Mouse (Mus musculus) spleen, postnatal 14 days (tissue): ENCODE results near the gene Myef2.
A peak's percentile ranks its signal among the peaks of the same experiment; 100 is the strongest.
"Not testable (repeated sequence)": the region's sequence is repeated elsewhere in the genome, so short reads cannot be mapped to it uniquely, and the experiment has no call there.

Experiments
- DNase-seq, 2 experiments: peaks; one replicate each; pipeline ENCODE4 v3.0.0; 2021 to 2022; ENCODE audit warnings: low spot score in 2 of 2

The Myef2 gene

DNA sequence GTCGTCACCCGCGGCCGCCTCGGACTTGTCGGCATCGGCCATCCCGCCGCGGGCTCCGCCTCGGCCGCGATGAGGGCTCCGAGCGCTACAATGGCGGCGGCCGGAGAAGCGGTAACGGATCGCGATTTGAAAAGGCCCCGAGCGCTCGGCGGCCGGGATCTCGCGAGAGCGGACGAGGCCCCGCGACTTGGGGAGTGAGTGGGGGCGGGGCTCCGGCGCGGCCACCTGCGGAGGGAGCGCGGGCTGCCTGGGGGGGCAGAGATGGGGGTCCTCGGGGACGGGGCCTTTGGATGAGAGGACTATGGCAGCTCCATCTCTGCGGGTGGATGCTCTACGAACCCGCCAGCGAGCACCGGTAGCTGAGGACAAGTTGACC lies at the start of gene Myef2:
Myef2 (minus strand) TSS at position 185 of the 376 bp plus-strand sequence.
- DNase-seq = peak; percentile 70 to 81

DNA sequence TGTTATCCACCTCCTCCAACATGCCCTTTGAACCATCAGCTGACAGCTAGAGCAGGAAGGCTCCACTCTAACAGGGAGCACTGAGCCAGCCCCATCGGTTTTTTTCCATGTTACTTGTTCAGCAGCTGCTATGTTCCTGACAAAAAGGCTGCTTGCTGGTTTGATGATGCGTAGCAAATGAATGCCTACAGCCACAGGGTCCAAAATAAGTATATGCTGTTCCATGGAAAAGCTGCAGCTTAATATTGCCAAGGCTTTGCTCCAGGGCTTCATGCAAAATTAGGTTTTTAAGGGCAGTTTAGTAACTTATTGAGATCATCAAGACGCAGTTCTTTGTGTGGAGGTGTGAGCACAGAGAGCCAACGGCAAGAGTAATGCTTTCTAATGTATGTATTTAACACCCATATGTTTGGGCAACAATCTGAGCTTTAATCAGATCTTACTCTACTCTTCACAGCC lies 38.6 kb upstream of the Myef2 start:
- DNase-seq = no peak

DNA sequence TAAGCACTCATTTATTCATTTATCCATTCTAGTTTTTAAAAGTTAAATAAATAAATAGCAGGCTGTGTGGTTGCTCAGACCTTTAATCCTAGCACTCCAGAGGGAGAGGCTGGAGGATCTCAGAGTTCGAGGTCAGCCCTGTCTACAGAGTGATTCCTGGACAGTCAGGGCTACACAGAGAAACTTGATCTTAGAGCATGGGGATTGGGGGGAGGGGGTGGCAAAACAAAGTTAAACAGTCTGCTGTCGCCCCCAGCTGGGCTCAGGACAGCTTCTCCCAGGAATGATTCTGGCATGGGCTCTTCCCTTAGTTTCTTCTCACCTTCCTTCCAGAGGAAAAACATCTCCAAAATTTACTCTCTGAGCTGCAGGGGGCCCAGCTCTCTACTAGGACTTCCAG lies 32.0 kb upstream of the Myef2 start:
- DNase-seq = no peak

DNA sequence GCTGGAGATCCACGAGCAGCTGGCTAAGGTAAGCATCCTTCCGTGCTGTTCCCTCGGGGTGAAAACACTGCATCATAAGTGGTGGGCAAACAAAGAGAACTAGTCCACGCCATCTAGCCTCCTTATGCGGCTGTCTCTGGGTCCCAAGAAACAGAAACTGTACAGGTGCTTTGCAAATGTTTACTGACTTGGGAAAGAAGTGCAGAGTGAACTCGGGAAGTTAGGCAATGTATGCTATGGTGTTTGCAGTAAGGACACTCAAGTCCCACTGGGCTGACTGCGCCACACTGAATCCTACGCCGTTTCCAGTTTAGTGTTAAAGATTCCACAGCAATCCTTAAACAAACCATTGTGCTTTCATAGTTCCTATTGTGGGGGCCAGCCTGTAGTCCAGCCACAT lies 30.8 kb upstream of the Myef2 start:
- no peak for DNase-seq

DNA sequence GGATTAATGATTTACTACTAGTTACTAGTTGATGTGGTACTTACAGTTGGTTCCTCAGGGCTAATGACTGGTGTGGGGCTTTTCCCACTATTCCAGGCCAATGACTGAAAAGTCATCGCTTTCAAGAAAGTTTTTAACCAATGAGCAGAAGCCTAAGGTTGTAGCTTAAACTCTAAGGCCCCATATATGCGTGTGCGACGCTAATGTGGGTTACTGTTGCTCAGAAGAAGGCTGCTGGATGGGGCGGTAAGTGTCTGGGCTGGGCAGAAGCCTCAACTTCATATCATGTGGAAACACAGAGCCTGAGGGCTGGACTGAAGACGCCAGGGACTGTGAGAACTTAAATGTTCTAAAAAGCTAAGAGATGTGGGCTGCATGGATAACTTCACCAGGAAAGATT lies 28.9 kb upstream of the Myef2 start, which contains the start of gene Slc12a1:
Slc12a1 (plus strand) TSS at position 118 of the 400 bp plus-strand sequence.
- no peak for DNase-seq

DNA sequence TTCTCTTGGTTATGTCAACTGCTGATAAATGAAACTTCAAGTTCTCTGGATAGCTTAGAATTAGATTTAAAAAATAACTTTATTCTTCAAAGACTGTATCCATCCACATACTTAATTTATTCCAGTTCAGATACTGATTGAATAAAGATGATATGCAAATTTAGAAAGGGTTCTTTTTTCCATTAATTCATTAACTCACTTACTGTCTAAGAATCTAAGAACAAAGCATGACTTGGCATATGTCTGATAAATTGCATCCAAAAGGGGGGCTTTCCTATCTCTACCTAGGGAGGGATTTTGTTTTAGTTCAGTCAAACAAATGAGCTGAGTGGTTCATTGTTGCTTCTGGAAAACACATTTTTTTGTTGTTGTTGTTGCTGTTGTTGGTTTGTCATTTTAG lies 18.9 kb upstream of the Myef2 start:
- no peak for DNase-seq

DNA sequence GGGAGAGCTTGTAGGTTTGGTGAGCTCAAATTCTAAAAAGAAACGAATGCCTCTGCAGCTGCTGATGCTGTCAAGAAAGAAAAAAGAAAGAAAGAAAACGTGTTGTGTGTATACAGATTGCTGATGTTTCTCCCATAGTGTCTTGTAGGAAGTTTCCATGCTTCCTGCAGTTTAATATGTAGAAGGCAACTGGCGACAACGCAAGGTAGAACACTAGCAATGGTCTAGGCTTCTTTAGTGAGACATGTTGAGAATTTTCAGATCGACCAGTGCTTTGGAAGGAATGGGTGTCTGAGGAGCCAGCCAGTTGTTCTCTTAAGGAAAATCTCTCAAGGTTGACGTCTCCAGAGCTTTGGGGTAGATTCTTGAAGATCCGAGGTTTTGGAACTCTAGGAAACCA lies 13.4 kb upstream of the Myef2 start:
- DNase-seq = no peak

DNA sequence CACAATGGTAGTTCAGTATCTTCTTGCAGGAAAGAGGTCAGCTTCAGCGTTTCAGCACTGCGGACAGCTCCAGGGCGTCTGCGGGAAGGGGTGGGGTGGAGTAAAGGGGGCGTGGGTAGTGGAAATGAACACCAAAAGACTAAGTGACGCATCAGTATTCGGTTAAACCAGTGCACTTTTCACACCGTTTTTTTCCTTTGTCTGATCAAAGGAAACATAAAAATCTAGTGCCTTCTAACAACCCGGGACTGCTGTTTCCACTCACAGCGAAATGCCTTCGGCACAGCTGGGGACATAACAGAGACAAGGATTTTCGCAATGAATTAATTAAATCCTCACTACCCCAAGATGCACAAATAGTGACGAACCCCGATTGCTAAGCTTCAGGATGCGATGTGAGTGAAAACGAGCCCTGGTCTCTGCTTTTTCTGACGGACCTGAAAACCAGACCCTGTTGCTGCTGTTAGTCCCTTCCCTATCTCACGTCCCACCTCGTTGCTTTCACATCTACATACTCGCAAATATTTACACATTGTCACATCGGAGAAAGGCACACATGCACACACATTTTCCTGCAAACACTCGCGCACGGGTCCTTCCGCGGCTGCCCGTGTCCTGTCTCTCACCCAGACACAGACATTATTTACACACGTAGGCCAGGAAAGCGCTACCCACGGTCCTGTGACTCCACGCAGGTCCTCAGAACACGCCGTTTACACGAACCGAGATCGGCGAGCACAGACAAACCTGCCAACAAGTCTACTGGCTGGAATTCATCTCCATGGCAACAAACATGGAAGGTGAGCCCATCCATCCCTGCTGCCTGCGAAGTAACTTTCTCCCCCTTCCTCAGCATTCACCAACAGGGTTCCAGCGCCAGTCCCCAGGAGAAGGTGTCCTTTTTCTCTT lies 12.7 kb upstream of the Myef2 start, which contains the start of gene Ctxn2:
Ctxn2 (plus strand) TSS at position 790 of the 909 bp plus-strand sequence.
- DNase-seq = peak; percentile 23 to 59

DNA sequence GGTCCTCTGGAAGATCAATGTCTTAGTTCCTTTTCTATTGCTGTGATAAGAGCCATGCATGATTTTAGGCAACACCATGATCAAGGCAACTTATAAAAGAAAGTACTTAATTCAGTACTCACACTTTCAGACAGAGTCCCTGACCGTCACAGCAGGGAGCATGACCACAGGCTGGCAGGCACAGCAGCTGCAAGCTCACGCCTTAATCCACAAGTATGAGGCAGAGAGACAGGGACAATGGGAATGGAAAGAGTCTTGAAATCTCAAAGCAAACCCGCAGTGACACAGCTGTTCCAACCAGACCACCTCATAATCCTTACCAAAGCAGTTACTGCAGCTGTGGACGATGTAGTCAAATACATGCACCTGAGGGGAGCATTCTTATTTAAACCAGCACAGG lies 10.7 kb upstream of the Myef2 start:
- DNase-seq = no peak

DNA sequence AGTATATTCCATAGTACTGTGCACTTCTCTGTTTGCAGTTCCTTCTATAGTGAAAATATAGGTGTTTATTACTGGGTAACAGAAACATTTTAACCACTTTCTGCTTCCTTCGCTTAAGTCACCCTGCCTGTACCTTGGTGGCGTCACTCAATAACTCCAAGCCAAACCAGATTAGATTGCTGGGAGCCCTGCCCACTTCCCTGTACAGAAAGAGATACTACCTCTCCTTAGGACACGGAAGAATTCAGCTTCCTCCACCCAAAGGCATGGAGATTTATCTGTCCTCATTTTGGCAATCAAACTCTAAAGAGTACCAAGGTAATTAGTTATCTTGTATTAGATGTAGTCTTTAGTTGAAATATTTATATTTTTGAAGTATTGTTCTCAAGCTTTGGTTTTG lies 3.3 kb upstream of the Myef2 start:
- DNase-seq = no peak

DNA sequence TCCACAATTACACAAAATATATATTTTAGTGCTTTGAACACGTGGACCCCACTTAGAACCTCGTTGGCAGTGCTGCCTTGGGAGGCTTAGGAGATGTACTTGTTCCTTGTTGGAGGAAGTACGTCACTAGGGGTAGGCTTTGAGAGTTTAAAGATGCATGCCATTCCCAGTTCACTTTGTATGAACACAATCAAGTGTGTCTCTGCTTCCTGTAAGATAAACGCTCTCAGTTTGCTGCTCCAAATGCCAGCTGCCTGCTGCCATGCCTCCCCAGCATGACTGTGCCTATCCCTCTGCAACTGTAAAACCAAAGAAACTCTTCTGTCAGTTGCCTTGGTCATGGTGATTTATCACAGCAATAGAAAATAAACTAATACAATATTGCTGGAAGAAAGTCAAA lies 2.4 kb upstream of the Myef2 start:
- DNase-seq = no peak

DNA sequence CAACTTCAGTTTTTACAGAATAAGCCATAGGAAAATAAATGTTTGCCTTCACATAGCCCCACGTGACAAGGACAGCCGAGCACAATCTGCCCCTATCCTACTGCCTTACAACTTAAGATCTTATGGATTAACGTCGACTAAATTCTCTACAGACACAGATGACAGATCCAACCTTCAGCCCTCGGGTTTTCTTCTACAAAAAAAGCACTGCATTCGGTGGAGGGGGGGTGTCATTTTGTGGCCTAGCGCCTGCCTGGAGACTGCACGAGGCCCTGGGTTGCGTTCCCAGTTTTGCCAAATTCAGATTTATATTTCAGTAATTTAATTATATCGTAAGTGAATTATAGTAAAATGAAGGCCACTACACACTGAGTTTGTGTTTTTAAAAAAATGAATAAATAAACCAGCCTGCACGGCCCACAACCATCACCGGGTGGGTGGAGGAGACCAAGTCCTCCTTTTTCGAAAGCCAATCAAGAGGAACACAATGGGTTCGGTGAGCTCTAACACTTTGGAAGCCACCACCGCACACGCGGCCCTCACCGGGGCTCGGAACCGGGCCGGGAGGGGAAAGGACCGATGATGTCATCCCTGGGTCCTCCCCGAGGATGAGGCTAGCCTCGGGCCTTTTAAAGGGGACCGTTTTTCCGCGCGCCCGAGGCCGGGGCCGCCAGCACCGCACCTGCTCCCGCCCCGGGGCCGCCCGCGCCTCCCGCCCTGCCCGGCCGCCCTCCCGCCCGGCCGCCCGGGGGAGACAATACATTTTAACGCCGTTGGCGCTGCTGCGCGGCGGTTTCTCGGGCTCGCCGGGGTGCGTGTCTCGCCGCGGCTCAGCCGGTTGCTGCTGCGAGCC lies 611 bp downstream of the Myef2 start:
- DNase-seq = peak; percentile 21 to 38

DNA sequence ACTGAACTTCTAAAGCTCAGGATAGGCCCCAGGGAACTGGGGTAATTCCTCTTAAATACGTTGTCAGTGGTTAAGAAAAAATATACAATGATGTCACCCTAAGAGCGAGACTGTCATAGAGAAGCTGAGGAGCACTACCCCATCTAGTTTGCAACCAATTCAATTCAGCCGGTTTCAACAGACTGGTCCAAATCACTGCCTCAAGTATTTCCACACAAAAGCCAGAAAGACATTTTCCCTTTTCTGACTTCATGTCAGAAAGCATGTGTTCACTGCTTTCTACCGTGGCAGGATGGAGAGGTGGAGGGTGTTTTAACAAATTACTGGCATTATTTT lies 1.2 kb downstream of the Myef2 start:
- DNase-seq = no peak

DNA sequence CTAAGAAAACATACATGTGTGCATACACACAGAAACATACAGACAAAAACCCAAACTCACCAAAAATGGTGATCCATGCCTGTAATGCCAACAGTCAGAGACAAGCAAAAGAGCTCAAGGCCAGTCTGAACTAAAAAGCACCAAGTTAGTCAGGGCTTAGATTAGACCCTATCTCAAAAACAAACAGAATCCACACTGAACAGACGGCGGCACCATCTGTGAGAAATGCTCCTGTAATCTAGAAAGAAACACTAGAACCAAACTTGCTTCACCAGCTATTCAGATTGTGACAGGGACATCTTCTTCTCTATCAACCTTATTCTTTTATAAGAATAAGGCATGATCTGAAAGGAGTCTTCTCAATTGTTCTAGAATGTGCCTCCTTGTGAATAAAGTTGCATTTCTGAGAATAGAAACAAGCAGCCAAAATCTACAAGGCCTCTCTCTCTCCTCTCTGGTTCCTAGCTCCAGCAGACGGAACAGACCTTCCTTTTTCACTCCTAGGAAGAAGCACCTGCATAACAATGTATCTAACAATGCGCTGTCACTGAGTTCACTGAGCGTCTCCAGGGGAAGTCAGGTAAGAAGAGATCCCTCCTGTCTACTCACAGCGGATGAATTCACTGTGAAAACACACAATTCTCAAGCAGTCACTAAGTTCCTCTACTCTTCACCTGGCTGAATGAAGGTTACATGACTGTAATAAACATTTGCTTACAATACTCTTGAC lies 3.9 kb downstream of the Myef2 start:
- no peak for DNase-seq

DNA sequence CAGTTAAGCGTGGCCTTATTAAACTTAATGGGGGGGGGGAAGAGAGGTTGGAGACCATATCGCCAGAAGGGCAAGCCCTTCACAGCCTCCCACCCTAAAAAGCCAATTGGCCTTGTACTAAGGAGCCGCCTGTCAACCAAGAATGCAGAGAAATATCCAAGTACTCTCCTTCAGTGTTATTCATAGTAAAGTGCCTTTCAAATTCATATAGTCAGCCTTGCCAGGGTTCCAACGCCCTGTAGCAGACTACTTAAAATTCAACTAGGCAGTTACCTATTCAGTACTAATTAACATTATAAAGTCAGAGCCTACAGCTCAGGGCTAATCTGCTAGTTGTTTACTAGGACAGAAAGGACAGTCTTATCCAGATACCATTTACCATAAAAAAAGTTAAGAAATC lies 16.9 kb downstream of the Myef2 start:
- not testable (repeated sequence) for DNase-seq

DNA sequence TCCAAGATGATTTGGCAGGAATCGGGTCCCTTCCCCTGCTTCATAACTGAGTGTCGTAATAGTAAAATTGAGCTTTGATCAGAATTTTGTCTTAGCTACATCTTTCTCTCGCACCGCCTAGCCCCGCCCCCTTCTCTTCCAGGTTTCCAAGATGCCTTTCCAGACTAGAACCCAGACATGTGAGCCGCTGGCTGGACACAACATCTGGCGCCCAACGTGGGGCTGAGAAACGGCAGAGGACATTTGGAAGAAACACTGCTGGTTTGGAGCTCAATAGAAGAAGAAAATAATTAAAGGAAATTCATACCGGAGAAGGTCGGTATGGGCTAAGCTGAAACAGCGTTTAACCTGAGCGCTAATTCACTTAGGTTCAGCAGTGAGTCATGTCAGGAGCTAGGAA lies 19.0 kb downstream of the Myef2 start:
- not testable (repeated sequence) for DNase-seq

DNA sequence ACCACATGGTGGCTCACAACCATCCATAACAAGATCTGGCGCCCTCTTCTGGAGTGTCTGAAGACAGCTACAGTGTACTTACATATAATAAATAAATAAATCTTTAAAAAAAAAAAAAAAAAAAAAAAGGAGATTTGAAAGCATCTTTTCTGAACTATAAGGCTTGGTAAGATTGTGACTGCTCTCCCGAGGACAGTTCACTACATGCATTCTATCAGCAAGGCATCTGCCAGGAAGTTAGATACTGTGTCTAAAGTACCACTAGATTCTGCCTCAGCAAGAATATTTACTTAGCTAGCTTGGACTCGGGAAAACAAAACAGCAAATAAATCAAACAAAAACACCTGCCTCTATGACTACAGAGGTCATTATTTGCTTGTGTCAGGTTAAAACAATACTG lies 31.3 kb downstream of the Myef2 start:
- not testable (repeated sequence) for DNase-seq

DNA sequence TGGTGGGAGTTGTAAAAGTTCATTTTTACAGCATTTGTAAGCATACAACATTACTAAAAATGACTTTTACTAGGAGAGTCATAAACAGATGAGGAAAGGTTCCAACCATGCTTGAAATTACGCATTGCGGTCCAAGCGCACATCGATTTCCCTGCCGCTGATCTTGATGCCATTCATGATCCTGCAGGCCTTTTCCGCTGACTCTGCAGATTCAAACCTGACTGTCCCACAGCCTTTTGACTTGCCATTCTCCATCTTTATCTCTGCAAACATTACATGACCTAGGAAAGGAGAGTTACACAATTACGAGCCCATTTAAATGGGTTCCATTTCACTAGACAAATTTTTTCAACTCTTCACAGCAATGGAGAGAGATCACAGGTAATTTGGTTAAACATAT lies 34.7 kb downstream of the Myef2 start:
- no peak for DNase-seq

DNA sequence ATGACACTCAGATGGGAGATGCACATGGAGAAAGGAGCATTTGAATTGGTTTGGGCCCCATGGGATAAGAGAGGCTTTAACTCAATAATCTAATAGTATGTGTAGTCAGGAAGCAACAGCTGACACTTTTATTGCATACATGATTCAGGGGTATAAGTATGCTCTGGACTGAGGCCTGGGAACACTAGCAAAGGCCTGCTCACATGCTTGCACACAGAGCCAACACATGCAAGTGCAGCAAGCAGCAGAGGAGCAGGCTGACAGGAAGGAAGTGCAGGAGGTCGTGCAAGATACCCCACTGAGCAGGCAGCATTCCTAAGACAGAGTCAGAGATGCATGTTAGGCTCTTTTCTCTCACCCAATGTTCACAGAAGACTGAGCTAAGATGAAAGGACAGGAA lies 39.6 kb downstream of the Myef2 start:
- no peak for DNase-seq

DNA sequence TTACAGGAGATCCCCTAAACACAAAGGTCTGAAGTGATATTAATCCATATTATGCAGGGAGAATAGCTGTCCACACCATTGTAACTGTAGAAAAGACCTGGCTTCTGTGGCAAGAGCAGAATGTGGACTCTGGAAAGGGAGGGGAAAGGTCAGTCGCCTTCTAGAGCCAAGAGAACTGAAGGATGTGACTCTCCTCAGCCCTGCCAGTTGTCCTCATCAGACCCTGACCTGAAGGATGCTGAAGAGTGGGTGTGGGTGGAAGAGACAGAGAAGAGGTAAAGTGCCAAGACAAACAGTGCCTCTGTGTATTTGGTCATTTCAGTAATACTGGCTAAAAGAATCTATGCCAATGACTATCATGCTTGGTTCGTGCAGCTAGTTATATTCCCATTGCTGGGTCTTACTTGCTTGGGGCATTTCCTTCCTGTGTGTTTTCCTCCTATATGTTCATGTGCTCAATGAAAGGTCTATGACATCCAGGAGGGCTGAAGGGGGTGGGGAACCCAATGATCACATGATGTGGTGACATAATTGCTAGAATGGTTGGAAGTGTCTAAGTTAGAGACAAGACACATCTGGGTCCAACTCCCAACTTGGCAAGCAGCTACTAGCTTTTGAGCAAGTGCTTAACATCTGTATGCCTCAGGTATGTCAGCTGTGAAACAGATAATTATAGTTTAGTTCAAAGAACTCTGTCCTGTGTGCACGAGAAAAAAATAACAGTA lies 50.2 kb downstream of the Myef2 start:
- no peak for DNase-seq

DNA sequence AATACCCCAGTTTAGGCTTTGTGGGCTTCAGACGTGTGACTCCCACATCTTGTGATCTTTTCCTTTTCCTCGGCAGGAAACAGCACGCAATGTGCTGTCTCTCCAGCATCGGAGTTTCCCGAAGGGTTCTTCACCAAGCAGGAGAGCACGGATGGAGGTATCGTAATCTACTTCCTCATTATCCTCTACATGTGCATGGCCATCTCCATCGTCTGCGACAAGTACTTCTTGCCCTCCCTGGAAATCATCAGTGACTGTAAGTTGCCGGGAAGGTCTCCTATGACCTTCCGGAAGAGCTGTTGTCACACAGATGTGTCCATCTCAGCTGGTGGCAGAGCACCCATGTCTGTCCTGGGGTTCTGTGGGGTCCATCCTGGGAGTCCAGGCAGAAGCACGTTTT lies 54.8 kb downstream of the Myef2 start:
- DNase-seq = no peak
